In the genomic region with DNA sequence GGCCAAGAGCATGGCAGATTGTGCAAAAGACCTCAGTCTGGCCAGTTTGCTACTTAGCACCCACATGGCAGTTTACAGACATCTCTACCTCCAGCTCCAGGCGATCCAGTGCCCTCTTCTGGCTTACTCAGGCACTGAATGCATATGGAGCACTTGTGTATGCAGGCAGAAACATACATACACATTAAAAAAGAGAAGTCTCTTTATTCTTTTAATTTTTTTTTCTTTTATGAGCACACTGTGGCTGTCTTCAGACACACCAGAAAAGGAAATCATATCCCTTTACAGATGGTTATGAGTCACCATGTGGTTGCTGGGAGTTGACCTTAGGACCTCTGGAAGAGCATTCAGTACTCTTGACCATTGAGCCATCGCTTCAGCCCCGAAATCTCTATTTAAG, we compare ENCODE assay signal across 7 mouse cellular contexts. TPM values are rescaled to one million over a fixed set of nuclear protein-coding genes. Genes with fewer than 3 reads are reported as not detected.
A peak's percentile ranks its signal among the peaks of the same experiment; 100 is the strongest.
DNase-seq lines count a peak whose midpoint lies in the region; ATAC-seq and TF ChIP-seq lines count a peak whose summit lies in the region.

No protein-coding gene starts in this region.

- TF ChIP-seq POLR2A in MEL (IDR thresholded peaks at IDR 0.05; ENCODE audit: control insufficient read depth in 1 of 2, insufficient read depth in 1 of 2, low read depth in 1 of 2, low read length in 2 of 2, poor library complexity in 1 of 2), result no peak

- no peaks in the 10 kb centered on the region for H3K27me3 ChIP-seq in MEL (ENCODE audit: control insufficient read depth in 1 of 2, insufficient read depth in 2 of 2, low read length in 2 of 2)

- H3K4me1 ChIP-seq in MEL (ENCODE audit: control insufficient read depth in 1 of 2, insufficient read depth in 2 of 2, low read length in 2 of 2), result peaks cover 5 to 8% of the 10 kb centered on the region in 2 experiments; a peak in 3 of 4 replicates

- no peak for TF ChIP-seq EP300 in MEL (IDR thresholded peaks at IDR 0.05; ENCODE audit: low read depth in 1 of 2, low read length in 2 of 2)

- H3K27ac ChIP-seq in MEL (ENCODE audit: control insufficient read depth, low read depth, low read length), result no peak overlapping the region

- TF ChIP-seq CTCF in MEL (IDR thresholded peaks at IDR 0.05 in 2 of 3, conservative IDR thresholded peaks at IDR 0.05 in 1 of 3; ENCODE audit: control insufficient read depth in 1 of 3, insufficient read depth in 1 of 3, low read depth in 2 of 3, low read length in 3 of 3, poor library complexity in 1 of 3, severe bottlenecking in 1 of 3), result peak; percentile 50 to 66 (median 57)

- peaks cover 0 to 13% of the 10 kb centered on the region in 2 experiments; a peak in 3 of 4 replicates for H3K36me3 ChIP-seq in MEL (ENCODE audit: control insufficient read depth in 1 of 2, insufficient read depth in 2 of 2, low read length in 2 of 2)

- ATAC-seq in monocyte, adult 5-6 weeks (replicated peaks; ENCODE audit: insufficient number of reproducible peaks, low FRiP score, low TSS enrichment, poor library complexity, severe bottlenecking), result peak; percentile 73
- no peak for ATAC-seq in frontal cortex, adult (ENCODE audit: low TSS enrichment)

- H3K9me3 ChIP-seq in MEL (replicated peaks; ENCODE audit: insufficient read depth, low read length), result no peaks in the 10 kb centered on the region

- peak; percentile 29 for DNase-seq in layer of hippocampus, adult 9-11 months
- no peak for DNase-seq in layer of hippocampus, adult 8-10 months (ENCODE audit: low spot score in 2 of 2)
- peak; percentile 79 for DNase-seq in MEL (ENCODE audit: low read depth, low spot score)
- peak; percentile 21 for DNase-seq in c-Kit-positive CD71-positive TER-119-negative erythroid progenitor cells, embryonic 14.5 days (ENCODE audit: low read depth)
- peak; percentile 41 for DNase-seq in heart, postnatal 4 days

- no peaks in the 10 kb centered on the region for H3K79me2 ChIP-seq in MEL (ENCODE audit: control insufficient read depth, insufficient read depth, low read length, poor library complexity)

- TF ChIP-seq RAD21 in MEL (IDR thresholded peaks at IDR 0.05; ENCODE audit: low read depth, low read length), result peak; percentile 45

- H3K9ac ChIP-seq in MEL (ENCODE audit: control insufficient read depth, low read depth, low read length, poor library complexity, severe bottlenecking), result no peak overlapping the region

- H3K4me3 ChIP-seq in MEL (ENCODE audit: control insufficient read depth in 1 of 2, insufficient read depth in 1 of 2, low read depth in 2 of 2, low read length in 2 of 2), result no peak overlapping the region

TF ChIP-seq in MEL, 35 proteins besides CTCF, POLR2A, EP300 and RAD21:
- no peak for TF ChIP-seq MAZ (IDR thresholded peaks at IDR 0.05; ENCODE audit: low read depth, low read length)
- TF ChIP-seq SMC3 (IDR thresholded peaks at IDR 0.05; ENCODE audit: low read depth, low read length), result peak; percentile 46
- TF ChIP-seq ZNF384 (IDR thresholded peaks at IDR 0.05; ENCODE audit: low read depth, low read length), result no peak
- no peak for TF ChIP-seq GATA1 (IDR thresholded peaks at IDR 0.05; ENCODE audit: low read depth, low read length)
- no peak for TF ChIP-seq TAL1 (IDR thresholded peaks at IDR 0.05; ENCODE audit: low read length)
- peak; percentile 74; the same call in 1 of the 2 replicates for TF ChIP-seq MYC (IDR thresholded peaks at IDR 0.05; ENCODE audit: low read depth, low read length)
- peak; percentile 12; the same call in 1 of the 2 replicates for TF ChIP-seq SIN3A (IDR thresholded peaks at IDR 0.05; ENCODE audit: low read length)
- TF ChIP-seq CHD1 (IDR thresholded peaks at IDR 0.05; ENCODE audit: low read depth, low read length), result no peak
- no peak for TF ChIP-seq ETS1 (IDR thresholded peaks at IDR 0.05; ENCODE audit: low read depth, low read length)
- TF ChIP-seq HCFC1 (IDR thresholded peaks at IDR 0.05; ENCODE audit: low read depth, low read length), result no peak
- no peak for TF ChIP-seq MEF2A (IDR thresholded peaks at IDR 0.05; ENCODE audit: extremely low read depth, insufficient replicate concordance, low read depth, low read length, poor library complexity, severe bottlenecking)
- 0 out of 2 replicates have a peak, but pooled peaks have one; percentile 27 for TF ChIP-seq MXI1 (IDR thresholded peaks at IDR 0.05; ENCODE audit: low read depth, low read length)

RNA-seq across cellular contexts. Expression of gene Arid4a, which starts 35.3 kb away (rescaled TPM):
- total RNA-seq in layer of hippocampus, adult 8-10 months (2022), result 10 to 100 TPM; 31.8 to 40.3 (median 35.7) TPM
- 6.7 and 7.2 TPM in 2 replicates for total RNA-seq in MEL (2012; rRNA removed)
- 10 to 100 TPM in 1 of 2 experiments, not detected in 1; 13.0 TPM for polyA plus RNA-seq in MEL (2012; ENCODE audit: insufficient read depth in 1 of 2, insufficient read length in 2 of 2, low read depth in 1 of 2, low replicate concordance in 2 of 2, missing spikeins in 1 of 2)
- total RNA-seq in heart, postnatal 4 days (2021), result 10 to 100 TPM; 13.0 to 13.4 TPM
- 91.2 to 156 TPM (median 106 TPM) in 3 replicates for total RNA-seq in monocyte, adult 5-6 weeks (2017)

Comparison
In these comparisons a context has a peak if more than half of its experiments do, and no peak if none do; other contexts are left out.
1. DNase-seq: peak in layer of hippocampus, adult 9-11 months (single experiment), MEL (single experiment), c-Kit-positive CD71-positive TER-119-negative erythroid progenitor cells, embryonic 14.5 days (single experiment) and heart, postnatal 4 days (single experiment); none in layer of hippocampus, adult 8-10 months (0 of 2).